Mouse (Mus musculus) urinary bladder, postnatal 25 days (tissue): Measurements from ENCODE around the gene Mast4.

ENCODE experiments used
- DNase-seq: peaks from one replicate; pipeline ENCODE4 v3.0.0; 2022; ENCODE audit warnings: low spot score

Gene Mast4

GRCm38 (mm10) chr13:103239654-103240053 lies 94.6 kb downstream of the Mast4 start:
- DNase-seq = no peak

DNA sequence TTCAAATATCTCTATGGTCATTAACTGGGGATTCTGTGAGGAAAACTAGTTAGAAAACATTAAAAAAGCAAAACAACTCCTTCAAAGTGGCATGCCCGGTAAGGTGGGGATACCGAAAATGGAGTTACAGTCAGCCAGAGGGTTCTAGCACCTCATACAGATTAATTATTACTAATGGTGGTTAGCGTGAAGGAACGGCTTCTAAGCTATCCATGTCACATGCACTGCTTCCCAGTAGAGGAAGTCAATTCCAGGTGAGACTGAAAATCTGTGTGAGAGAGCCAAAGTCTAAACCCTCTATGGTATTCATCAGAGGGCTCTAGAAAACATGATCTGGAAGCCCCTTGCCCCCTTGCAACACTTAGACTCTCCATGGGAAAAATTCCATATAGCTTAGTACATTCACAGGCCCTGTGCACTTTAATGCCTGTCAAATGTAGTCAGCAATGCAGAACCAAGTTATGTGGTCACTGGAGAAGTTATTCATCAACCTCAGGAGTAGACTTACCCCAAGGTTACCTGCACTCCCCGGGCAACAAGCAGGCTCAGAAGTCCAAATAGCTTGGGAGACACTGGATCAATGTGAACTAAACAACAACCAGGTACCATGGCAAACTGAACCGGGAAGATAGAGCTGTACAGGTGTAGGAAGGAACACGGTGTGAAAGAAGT lies 96.1 kb downstream of the Mast4 start:
- DNase-seq = no peak

GRCm38 (mm10) chr13:103232171-103232570 lies 102.1 kb downstream of the Mast4 start:
- DNase-seq = no peak

GRCm38 (mm10) chr13:103229069-103229468 lies 105.2 kb downstream of the Mast4 start:
- DNase-seq = no peak

DNA sequence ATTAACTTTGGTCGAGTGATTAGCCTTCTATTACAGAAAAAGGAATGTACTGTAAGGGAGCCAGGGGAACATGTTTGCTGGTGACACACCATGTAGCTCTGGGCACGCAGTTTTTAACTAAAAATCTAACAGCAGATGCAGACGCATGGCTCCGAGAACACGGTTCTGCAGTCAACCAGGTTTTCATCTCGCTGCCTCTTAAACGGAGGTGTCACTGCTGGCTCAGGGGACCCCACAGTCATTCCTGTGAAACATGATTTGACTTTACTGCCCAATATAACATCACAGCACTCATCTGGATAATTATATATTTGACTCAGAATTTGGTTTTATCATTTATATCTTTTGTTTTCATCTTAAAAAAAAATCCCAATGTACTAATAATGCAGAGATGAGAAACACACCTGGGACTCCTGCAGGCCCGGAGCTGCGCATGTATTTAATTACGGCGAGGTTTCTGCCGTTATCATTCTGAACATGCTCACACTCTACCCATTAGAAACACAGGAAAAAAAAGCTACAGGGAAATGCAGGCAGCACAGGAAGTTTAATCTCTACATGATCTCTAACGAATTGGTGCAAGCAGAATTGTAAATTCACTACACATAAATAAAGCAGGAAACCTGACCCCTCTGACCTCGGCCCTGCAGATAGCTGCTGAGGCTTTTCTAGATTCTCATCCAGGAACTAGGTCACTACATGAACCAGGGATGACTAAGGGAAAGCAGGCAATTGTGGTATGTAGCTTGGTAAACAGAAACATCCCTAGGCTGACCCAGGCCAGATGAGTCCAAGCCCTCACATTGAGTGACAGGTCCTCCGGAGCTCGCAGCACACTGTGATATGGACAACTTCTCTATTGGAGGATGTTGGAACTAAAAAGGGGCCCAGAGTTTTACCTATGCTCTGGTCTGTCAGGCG lies 108.1 kb downstream of the Mast4 start:
- no peak for DNase-seq

- no peak for DNase-seq
These were observed 108.9 kb downstream of the Mast4 start for GRCm38 (mm10) chr13:103225217-103225894.

GRCm38 (mm10) chr13:103220479-103221064 lies 113.7 kb downstream of the Mast4 start:
- DNase-seq = no peak

GRCm38 (mm10) chr13:103219999-103220398 lies 114.3 kb downstream of the Mast4 start:
- peak; percentile 17 for DNase-seq

DNA sequence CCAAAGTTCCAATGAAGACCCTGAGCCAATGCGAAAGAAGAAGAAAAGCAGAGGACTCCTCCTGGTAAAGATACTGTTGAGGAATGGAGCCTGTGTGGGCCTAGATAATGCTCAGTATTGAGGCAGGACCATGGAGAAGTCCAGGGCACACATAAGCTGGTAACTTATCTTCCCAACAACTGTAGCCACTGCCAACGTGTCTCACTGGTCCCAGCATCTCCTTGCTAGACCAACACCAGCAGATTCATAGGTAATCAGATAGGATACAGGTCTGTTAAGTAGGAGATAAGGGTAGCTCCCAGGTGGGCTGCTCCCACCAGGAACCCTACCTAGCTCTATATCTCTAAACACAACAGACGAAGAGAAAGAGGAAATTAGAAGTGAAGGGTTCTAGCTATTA lies 116.8 kb downstream of the Mast4 start:
- DNase-seq = no peak

- no peak for DNase-seq
These were observed 119.8 kb downstream of the Mast4 start for GRCm38 (mm10) chr13:103214506-103214905.

DNA sequence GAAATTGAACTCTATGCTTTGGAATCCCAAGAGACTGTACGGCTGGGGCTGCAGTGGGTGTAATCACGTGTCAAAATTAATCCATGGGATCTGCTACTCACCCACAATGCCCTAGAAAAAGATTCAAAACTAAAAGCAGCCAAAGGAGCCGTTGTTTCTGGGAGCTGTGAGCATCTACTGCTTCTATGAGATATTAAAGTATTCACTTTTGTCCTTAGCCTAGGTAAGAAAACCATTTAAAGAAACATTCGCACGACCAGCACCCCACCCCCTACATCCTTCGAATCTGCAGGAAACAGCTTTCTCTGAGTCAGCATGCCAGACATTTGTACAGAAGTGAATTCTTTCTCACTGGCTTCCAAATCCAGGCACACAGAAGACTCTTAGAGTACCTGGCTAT lies 122.3 kb downstream of the Mast4 start:
- DNase-seq = no peak

DNA sequence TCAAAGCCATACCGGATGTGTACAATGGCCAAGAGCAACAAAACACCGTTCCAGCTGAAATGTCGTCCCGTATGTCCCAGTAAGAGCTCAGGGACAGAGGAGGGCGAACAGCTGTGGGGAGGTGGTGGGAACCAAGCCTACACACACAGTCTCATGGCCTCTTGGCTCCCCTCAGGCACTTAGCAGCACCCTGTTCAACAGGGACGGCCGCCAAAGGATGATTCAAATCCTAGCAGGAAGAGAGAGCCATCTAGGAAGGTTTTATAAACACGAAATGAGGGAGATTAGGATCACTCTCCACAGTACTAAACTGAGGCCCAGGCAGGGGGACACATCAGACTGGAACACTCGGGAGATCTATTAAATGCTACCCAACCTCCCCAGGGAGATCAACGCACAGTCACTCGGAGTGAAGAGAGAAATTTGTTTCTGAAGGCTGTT lies 122.8 kb downstream of the Mast4 start:
- DNase-seq = peak; percentile 29

DNA sequence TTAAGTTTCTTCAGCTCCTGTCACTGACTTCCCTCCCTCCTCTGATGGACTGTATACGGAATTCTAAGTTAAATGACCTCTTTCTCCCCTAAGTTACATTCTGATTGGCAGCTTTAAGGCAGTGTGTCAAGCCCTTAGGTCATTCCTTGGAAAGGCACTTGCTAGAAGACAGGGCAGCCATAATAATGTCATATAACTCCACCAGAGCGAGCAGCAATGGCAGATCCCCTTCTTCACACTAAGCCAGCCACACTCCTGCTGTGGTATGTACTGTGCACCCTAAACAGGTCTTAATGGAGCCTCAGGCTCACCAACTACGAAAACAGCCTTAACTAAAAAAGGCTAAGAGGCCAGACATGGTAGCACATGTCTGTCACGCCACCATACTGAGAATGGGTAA lies 123.6 kb downstream of the Mast4 start:
- DNase-seq = no peak

- DNase-seq = no peak
These were observed 127.1 kb downstream of the Mast4 start for GRCm38 (mm10) chr13:103207199-103207598.

DNA sequence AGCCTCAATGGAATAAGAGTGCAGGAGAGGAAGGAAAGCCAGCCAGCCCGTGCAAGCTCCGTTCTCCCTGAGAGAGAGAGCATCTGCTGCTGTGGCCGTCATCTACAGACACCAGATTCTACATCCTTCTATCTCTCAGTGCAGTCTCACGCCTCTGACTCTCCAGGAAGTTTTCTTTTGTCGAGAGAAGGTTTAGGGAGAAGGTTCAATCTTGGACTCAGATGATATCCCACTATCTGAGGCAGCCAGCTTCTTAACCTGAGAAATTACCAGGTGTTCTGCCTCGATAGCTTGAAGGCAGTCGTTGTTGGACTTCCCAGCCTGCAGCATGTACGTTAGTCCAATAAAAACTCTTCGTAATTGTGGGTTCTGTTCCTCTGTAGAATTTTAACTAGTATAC lies 127.7 kb downstream of the Mast4 start:
- no peak for DNase-seq

GRCm38 (mm10) chr13:103205191-103205590 lies 129.1 kb downstream of the Mast4 start:
- no peak for DNase-seq

- no peak for DNase-seq
These were observed 130.9 kb downstream of the Mast4 start for GRCm38 (mm10) chr13:103203376-103203895.

DNA sequence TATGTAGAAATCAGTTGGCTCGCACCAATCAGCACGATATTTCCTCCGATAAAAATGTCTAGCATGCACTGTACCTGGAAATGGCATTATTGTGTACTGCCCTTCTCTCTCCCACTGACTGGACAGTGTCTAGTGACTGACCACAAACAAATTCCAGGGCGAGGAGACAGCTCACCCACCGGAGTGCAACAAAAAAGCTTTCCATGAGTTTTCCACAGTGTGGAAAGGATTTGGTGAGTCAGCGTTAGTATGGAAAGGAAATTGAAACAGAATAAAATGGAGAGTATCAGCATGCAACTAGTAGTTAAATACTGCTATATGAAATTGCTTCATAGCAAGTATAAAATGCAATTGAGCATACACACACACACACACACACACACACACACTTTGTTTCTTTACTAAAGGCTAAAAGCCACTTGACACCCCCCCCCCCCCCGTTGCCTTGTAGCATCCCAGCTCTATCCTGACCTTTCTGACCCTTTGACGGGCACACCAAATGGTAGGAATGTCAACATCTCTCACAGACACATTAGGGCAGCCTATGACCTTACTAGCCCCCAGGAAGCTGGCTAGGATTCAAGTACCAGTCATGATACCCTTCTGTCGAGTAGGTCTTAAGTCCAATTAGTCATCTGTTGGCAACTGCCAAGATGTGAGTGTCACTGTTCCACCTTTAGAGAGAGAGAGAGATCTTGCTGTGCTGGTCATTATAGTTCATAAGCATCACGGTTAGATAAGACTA lies 133.1 kb downstream of the Mast4 start:
- DNase-seq = no peak

GRCm38 (mm10) chr13:103199823-103200660 lies 134.3 kb downstream of the Mast4 start:
- DNase-seq = no peak

- no peak for DNase-seq
These were observed 135.9 kb downstream of the Mast4 start for GRCm38 (mm10) chr13:103198210-103198940.
